ENCODE assay signal across 8 mouse cellular contexts in genomic region chr4:83486117-83486901, GRCm38 (mm10). TPM values are rescaled to one million over a fixed set of nuclear protein-coding genes. Genes with fewer than 3 reads are reported as not detected.
DNase-seq lines count a peak whose midpoint lies in the region; ATAC-seq lines count a peak whose summit lies in the region.

Psip1 (minus strand) TSS chr4:83486459.

- ATAC-seq in heart, embryonic 14.5 days (ENCODE audit: insufficient number of reproducible peaks, insufficient read depth, low FRiP score, low read depth) = peak; percentile 84
- ATAC-seq in liver, embryonic 13.5 days (ENCODE audit: low read depth) = peak; percentile 82
- ATAC-seq in stomach, embryonic 16.5 days (ENCODE audit: insufficient read depth, low FRiP score) = peak; percentile 88

- H3K36me3 ChIP-seq in heart, embryonic 14.5 days (ENCODE audit: control insufficient read depth, insufficient read depth, low read length) = peaks cover 31% of the 10 kb centered on the region
- H3K36me3 ChIP-seq in liver, embryonic 13.5 days = peaks cover 30% of the 10 kb centered on the region
- peaks cover 7% of the 10 kb centered on the region; the same call in 1 of the 2 replicates for H3K36me3 ChIP-seq in stomach, embryonic 16.5 days (ENCODE audit: control insufficient read depth, insufficient read depth, low read length)

- WGBS in heart, embryonic 14.5 days = under 1% methylated on average over 70 of the region's 86 CpGs
- WGBS in liver, embryonic 13.5 days (ENCODE audit: insufficient replicate concordance) = under 1% methylated on average over 55 of the region's 86 CpGs
- WGBS in stomach, embryonic 16.5 days = under 1% methylated on average over 74 of the region's 86 CpGs

- H3K4me3 ChIP-seq in brown adipose tissue, adult 24 weeks (ENCODE audit: insufficient read depth, low read depth, low read length) = peak within 1 kb of the TSS; percentile 75
- peak within 1 kb of the TSS; percentile 95 to 96 for H3K4me3 ChIP-seq in heart, embryonic 14.5 days (ENCODE audit: control insufficient read depth in 1 of 2, insufficient read depth in 1 of 2, low read depth in 1 of 2, low read length in 2 of 2)
- peak within 1 kb of the TSS; percentile 93 for H3K4me3 ChIP-seq in liver, embryonic 13.5 days (replicated peaks)
- H3K4me3 ChIP-seq in stomach, embryonic 16.5 days (replicated peaks; ENCODE audit: low read length) = peak within 1 kb of the TSS; percentile 80

- H3K27ac ChIP-seq in brown adipose tissue, adult 24 weeks (replicated peaks; ENCODE audit: low read depth, low read length) = peak within 1 kb of the TSS; percentile 89
- peak within 1 kb of the TSS; percentile 97 to 99 for H3K27ac ChIP-seq in heart, embryonic 14.5 days (replicated peaks in 1 of 2; ENCODE audit: control insufficient read depth in 1 of 2, insufficient read depth in 1 of 2, low read depth in 2 of 2, low read length in 2 of 2)
- H3K27ac ChIP-seq in liver, embryonic 13.5 days = peak within 1 kb of the TSS; percentile 96
- peak within 1 kb of the TSS; percentile 94 for H3K27ac ChIP-seq in stomach, embryonic 16.5 days (ENCODE audit: low read length)

- H3K27me3 ChIP-seq in heart, embryonic 14.5 days (ENCODE audit: control insufficient read depth, insufficient read depth, low read length) = no peaks in the 10 kb centered on the region
- no peaks in the 10 kb centered on the region for H3K27me3 ChIP-seq in liver, embryonic 13.5 days
- H3K27me3 ChIP-seq in stomach, embryonic 16.5 days (ENCODE audit: control insufficient read depth, insufficient read depth, low read length) = no peaks in the 10 kb centered on the region

- DNase-seq in CD4-positive, CD25-positive, alpha-beta regulatory T cell, adult 2 months (ENCODE audit: low read depth, low spot score) = peak; percentile 93
- peak; percentile 28 for DNase-seq in fibroblast of lung, adult 2 months (ENCODE audit: low read depth)
- DNase-seq in kidney, postnatal 14 days = peak; percentile 87
- peak; percentile 80 for DNase-seq in liver, embryonic 13.5 days
- peak; percentile 92 for DNase-seq in neural tube, embryonic 10.5 days (ENCODE audit: extremely low spot score, low spot score)

- peak within 1 kb of the TSS; percentile 75 for H3K4me2 ChIP-seq in heart, embryonic 14.5 days (ENCODE audit: low read length)
- peak within 1 kb of the TSS; percentile 82 for H3K4me2 ChIP-seq in liver, embryonic 13.5 days
- H3K4me2 ChIP-seq in stomach, embryonic 16.5 days (ENCODE audit: low read depth, low read length) = peak within 1 kb of the TSS; percentile 78

- H3K4me1 ChIP-seq in brown adipose tissue, adult 24 weeks (ENCODE audit: control insufficient read depth, insufficient read depth, insufficient read length, low read length) = no peaks in the 10 kb centered on the region
- H3K4me1 ChIP-seq in heart, embryonic 14.5 days (ENCODE audit: control insufficient read depth in 2 of 2, insufficient read depth in 2 of 2, low read length in 2 of 2) = peaks cover 4 to 17% of the 10 kb centered on the region in 2 experiments
- H3K4me1 ChIP-seq in liver, embryonic 13.5 days (replicated peaks) = peaks cover 21% of the 10 kb centered on the region
- H3K4me1 ChIP-seq in stomach, embryonic 16.5 days (ENCODE audit: control insufficient read depth, insufficient read depth, low read length) = peaks cover 8% of the 10 kb centered on the region

- peak within 1 kb of the TSS; percentile 90 for H3K9ac ChIP-seq in heart, embryonic 14.5 days (ENCODE audit: low read length)
- H3K9ac ChIP-seq in liver, embryonic 13.5 days = peak within 1 kb of the TSS; percentile 94
- peak within 1 kb of the TSS; percentile 92 for H3K9ac ChIP-seq in stomach, embryonic 16.5 days (ENCODE audit: low read length)

- H3K9me3 ChIP-seq in heart, embryonic 14.5 days (ENCODE audit: control insufficient read depth, low read length) = no peaks in the 10 kb centered on the region
- no peaks in the 10 kb centered on the region for H3K9me3 ChIP-seq in liver, embryonic 13.5 days (replicated peaks)
- H3K9me3 ChIP-seq in stomach, embryonic 16.5 days (replicated peaks; ENCODE audit: control insufficient read depth, low read length) = no peaks in the 10 kb centered on the region

RNA-seq across cellular contexts. Expression of gene Psip1, which starts in this region (rescaled TPM):
- polyA plus RNA-seq in brown adipose tissue, adult 24 weeks (2012; ENCODE audit: insufficient read depth, insufficient read length, missing spikeins) = 9.0 and 14.9 TPM in 2 replicates
- 92.6 and 99.9 TPM in 2 replicates for polyA plus RNA-seq in heart, embryonic 14.5 days (2014; fragmentation: Nextera tagmentation; extraction: Ambion mirVana)
- 59.9 and 71.4 TPM in 2 replicates for polyA plus RNA-seq in liver, embryonic 13.5 days (2015; fragmentation: Nextera tagmentation; extraction: Ambion mirVana)
- polyA plus RNA-seq in stomach, embryonic 16.5 days (2015; fragmentation: Nextera tagmentation; extraction: Ambion mirVana) = 61.7 and 72.9 TPM in 2 replicates

Comparison
In these comparisons a context has a peak if more than half of its experiments do, and no peak if none do; other contexts are left out.
1. Peak in every context shown above with its lines: DNase-seq, ATAC-seq, H3K4me3 ChIP-seq and H3K27ac ChIP-seq.
2. DNase-seq: peak in every context shown above with its lines; median percentile 93 in CD4-positive, CD25-positive, alpha-beta regulatory T cell, adult 2 months; 92 in neural tube, embryonic 10.5 days; 87 in kidney, postnatal 14 days; 80 in liver, embryonic 13.5 days; 28 in fibroblast of lung, adult 2 months.